Mouse (Mus musculus): ENCODE results near the gene Tff3. TPM values are rescaled to one million over a fixed set of nuclear protein-coding genes. Genes with fewer than 3 reads are reported as not detected.
A peak's percentile ranks its signal among the peaks of the same experiment; 100 is the strongest.

Tff3 gene
- polyA plus RNA-seq, 2 experiments = 10.1 to 27.4 TPM

DNA sequence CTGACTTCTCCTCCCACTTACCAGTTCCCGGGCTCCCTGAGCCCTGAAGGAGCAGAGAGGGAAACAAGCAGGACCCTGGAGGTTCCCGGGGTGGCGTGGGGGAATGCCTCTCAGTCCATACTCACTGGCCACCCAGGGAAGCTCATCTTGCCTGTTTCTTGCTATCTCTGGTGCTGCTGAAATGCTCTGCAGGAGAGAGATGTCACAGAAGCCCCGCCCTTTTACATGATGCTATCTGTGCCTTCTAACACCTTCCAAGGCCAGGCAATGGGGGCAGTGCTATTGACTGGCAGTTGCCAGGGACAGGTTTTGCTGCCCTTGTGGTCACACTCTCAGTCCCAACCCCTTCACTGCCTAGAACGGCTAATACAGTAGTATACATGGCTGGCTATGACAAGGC lies 30.7 kb downstream of the Tff3 start:
- Histone ChIP-seq H3K4me2 (ENCODE audit: low read depth) (peak overlapping the region; percentile 32), H3K4me1 (replicated peaks; ENCODE audit: control insufficient read depth in 2 of 2, insufficient read depth in 2 of 2, low read length in 1 of 2) (peaks cover 14 to 21% of the 10 kb centered on the region in 2 experiments), H3K36me3 (replicated peaks; ENCODE audit: control insufficient read depth, insufficient read depth, low read depth) (no peaks in the 10 kb centered on the region), H3K27ac (no peak overlapping the region), H3K4me3 (ENCODE audit: insufficient read depth in 1 of 2, low read depth in 2 of 2, low read length in 2 of 2) (no peak overlapping the region), H3K9ac (replicated peaks) (no peak overlapping the region), H3K27me3 (ENCODE audit: control insufficient read depth, insufficient read depth, low read length) (no peaks in the 10 kb centered on the region), H3K9me3 (ENCODE audit: control insufficient read depth, low read length) (no peaks in the 10 kb centered on the region)
- 60% methylated on average over 5 of the region's 5 CpGs for WGBS (ENCODE audit: insufficient replicate concordance)
- no peak for TF ChIP-seq EP300 (IDR thresholded peaks at IDR 0.05; ENCODE audit: low read depth)
- no peak for TF ChIP-seq CTCF (IDR thresholded peaks at IDR 0.05; ENCODE audit: low read depth)
- ATAC-seq (ENCODE audit: insufficient read depth) (peak; percentile 77; the same call in 1 of the 2 replicates), DNase-seq (ENCODE audit: low read depth in 3 of 3, low spot score in 3 of 3) (peak in 1 of 3 experiments; percentile 39)

DNA sequence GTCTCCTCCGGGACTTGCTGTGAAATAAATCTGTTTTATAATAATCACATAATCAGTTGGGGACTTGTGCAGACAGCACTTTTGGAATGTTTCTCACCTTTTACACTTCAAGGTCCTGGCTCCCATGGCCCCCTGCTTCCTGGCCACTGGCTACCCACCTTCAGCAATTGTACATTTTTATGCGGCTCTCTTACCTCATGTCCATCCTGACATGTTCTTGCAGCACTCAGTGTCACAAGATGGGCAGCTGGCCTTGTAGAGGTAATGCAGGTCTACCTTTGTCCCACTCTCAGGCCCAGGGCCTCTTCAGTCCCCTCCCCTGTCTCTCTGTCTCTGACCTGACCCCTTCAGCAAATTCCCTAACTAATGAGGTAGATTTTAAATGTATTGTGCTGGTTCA lies 32.6 kb downstream of the Tff3 start:
- H3K4me1 ChIP-seq (replicated peaks; ENCODE audit: control insufficient read depth in 2 of 2, insufficient read depth in 2 of 2, low read length in 1 of 2) = peaks cover 22 to 32% of the 10 kb centered on the region in 2 experiments
- TF ChIP-seq CTCF (IDR thresholded peaks at IDR 0.05; ENCODE audit: low read depth) (no peak), EP300 (IDR thresholded peaks at IDR 0.05; ENCODE audit: low read depth) (no peak)
- H3K4me3 ChIP-seq (ENCODE audit: insufficient read depth in 1 of 2, low read depth in 2 of 2, low read length in 2 of 2) = no peak overlapping the region
- H3K9me3 ChIP-seq (ENCODE audit: control insufficient read depth, low read length) = no peaks in the 10 kb centered on the region
- no peak overlapping the region for H3K27ac ChIP-seq
- H3K27me3 ChIP-seq (ENCODE audit: control insufficient read depth, insufficient read depth, low read length) = no peaks in the 10 kb centered on the region
- WGBS (ENCODE audit: insufficient replicate concordance) = 89% methylated on average over 2 of the region's 2 CpGs
- DNase-seq (ENCODE audit: low read depth in 3 of 3, low spot score in 3 of 3) (no peak), ATAC-seq (ENCODE audit: insufficient read depth) (no peak)
- H3K4me2 ChIP-seq (ENCODE audit: low read depth) = no peak overlapping the region
- no peaks in the 10 kb centered on the region for H3K36me3 ChIP-seq (replicated peaks; ENCODE audit: control insufficient read depth, insufficient read depth, low read depth)
- no peak overlapping the region for H3K9ac ChIP-seq (replicated peaks)

DNA sequence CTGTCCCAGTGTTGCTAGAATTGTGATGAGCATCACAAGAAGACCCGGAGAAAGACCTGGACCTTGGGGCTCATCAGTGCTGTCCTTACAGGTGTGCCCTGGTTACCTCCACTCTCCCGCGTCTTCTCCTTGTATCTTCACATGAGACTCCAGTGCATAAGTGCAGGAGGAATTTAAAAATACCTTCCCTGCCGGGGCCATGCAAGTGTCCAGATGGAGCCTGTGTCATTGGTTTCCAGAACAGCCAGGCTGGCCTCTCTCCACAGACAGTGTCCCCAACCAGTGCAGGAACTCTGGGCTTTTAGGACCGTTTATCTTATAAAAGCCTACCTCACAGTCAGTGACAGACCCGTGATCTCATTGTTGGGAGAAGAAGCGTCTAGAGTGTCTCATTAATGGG lies 33.9 kb downstream of the Tff3 start:
- TF ChIP-seq CTCF (IDR thresholded peaks at IDR 0.05; ENCODE audit: low read depth) (no peak), EP300 (IDR thresholded peaks at IDR 0.05; ENCODE audit: low read depth) (no peak)
- Histone ChIP-seq H3K27me3 (ENCODE audit: control insufficient read depth, insufficient read depth, low read length) (no peaks in the 10 kb centered on the region), H3K9ac (replicated peaks) (no peak overlapping the region), H3K9me3 (ENCODE audit: control insufficient read depth, low read length) (no peaks in the 10 kb centered on the region), H3K36me3 (replicated peaks; ENCODE audit: control insufficient read depth, insufficient read depth, low read depth) (no peaks in the 10 kb centered on the region), H3K4me1 (replicated peaks; ENCODE audit: control insufficient read depth in 2 of 2, insufficient read depth in 2 of 2, low read length in 1 of 2) (peaks cover 31 to 43% of the 10 kb centered on the region in 2 experiments), H3K4me2 (ENCODE audit: low read depth) (no peak overlapping the region), H3K4me3 (ENCODE audit: insufficient read depth in 1 of 2, low read depth in 2 of 2, low read length in 2 of 2) (no peak overlapping the region), H3K27ac (no peak overlapping the region)
- DNase-seq (ENCODE audit: low read depth in 3 of 3, low spot score in 3 of 3) (no peak), ATAC-seq (ENCODE audit: insufficient read depth) (no peak)
- 78% methylated on average over 7 of the region's 7 CpGs for WGBS (ENCODE audit: insufficient replicate concordance)

DNA sequence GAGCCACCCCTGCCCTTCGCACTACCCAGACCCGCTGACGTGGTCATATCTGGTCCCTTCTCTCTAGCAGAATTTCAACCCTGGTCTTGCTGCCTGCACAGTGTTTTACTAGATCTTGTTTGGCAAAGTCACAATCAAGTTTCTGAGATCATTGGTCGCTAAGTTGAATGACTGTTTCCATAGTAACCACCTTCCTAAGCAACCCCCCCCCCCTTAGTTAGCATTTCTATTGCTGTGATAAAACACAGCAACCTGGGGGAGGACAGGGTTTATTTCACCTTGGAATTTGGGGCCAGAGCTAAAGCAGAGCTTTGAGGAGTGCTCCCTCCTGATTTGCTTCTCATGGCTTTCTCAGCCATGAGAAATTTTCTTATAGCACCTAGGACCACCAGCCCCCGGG lies 34.7 kb downstream of the Tff3 start:
- Histone ChIP-seq H3K4me1 (replicated peaks; ENCODE audit: control insufficient read depth in 2 of 2, insufficient read depth in 2 of 2, low read length in 1 of 2) (peaks cover 36 to 50% of the 10 kb centered on the region in 2 experiments), H3K9me3 (ENCODE audit: control insufficient read depth, low read length) (no peaks in the 10 kb centered on the region), H3K4me2 (ENCODE audit: low read depth) (no peak overlapping the region), H3K27me3 (ENCODE audit: control insufficient read depth, insufficient read depth, low read length) (no peaks in the 10 kb centered on the region), H3K36me3 (replicated peaks; ENCODE audit: control insufficient read depth, insufficient read depth, low read depth) (no peaks in the 10 kb centered on the region), H3K27ac (no peak overlapping the region), H3K4me3 (ENCODE audit: insufficient read depth in 1 of 2, low read depth in 2 of 2, low read length in 2 of 2) (no peak overlapping the region), H3K9ac (replicated peaks) (no peak overlapping the region)
- TF ChIP-seq EP300 (IDR thresholded peaks at IDR 0.05; ENCODE audit: low read depth) (no peak), CTCF (IDR thresholded peaks at IDR 0.05; ENCODE audit: low read depth) (no peak)
- WGBS (ENCODE audit: insufficient replicate concordance) = 64% methylated on average over 5 of the region's 5 CpGs
- no peak for DNase-seq (ENCODE audit: low read depth in 3 of 3, low spot score in 3 of 3)
- ATAC-seq (ENCODE audit: insufficient read depth) = no peak

DNA sequence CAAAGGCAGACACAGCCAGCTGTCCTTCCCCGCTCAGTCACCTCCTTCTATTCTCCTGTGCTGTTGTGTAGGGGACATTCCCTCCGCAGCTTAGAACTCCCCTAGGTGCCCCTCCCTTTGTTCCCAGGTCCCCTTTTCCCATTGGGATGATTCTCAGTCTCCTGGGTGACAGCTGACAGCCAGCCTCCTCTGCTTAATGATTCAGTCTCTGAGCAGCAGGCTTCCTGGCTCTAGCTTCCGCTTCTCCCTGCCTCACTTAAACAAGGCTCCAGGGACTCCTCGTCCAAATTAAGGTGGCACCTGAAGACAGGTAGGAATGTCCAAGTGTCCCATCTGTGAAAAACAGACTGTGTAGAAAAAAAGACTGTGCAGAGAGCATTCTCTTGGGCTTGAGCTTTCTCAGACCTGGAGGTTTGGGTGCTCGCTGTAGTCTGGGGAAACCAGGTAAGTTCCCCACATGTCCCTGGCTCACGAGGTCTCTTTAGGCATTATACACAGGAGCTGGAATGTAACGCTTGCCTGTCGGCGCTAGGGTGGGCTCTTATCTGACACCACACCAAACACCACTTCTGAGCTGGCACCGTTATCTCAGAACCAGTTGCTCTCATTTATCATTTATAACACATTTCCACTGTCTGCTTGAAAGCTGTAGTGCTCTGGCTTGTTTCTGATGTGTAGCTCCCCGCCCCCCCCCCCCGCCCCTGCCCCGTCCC lies 38.3 kb downstream of the Tff3 start:
- H3K4me1 ChIP-seq (replicated peaks; ENCODE audit: control insufficient read depth in 2 of 2, insufficient read depth in 2 of 2, low read length in 1 of 2) = peaks cover 22 to 48% of the 10 kb centered on the region in 2 experiments
- H3K9ac ChIP-seq (replicated peaks) = peak overlapping the region; percentile 61
- H3K4me3 ChIP-seq (ENCODE audit: insufficient read depth in 1 of 2, low read depth in 2 of 2, low read length in 2 of 2) = no peak overlapping the region

More for the DNA sequence above, 38.3 kb downstream of the Tff3 start:
- H3K27me3 ChIP-seq (ENCODE audit: control insufficient read depth, insufficient read depth, low read length) = no peaks in the 10 kb centered on the region
- DNase-seq (ENCODE audit: low read depth in 3 of 3, low spot score in 3 of 3) (peak; percentile 76 to 86 (median 82)), ATAC-seq (ENCODE audit: insufficient read depth) (peak; percentile 95)
- no peaks in the 10 kb centered on the region for H3K9me3 ChIP-seq (ENCODE audit: control insufficient read depth, low read length)
- TF ChIP-seq CTCF (IDR thresholded peaks at IDR 0.05; ENCODE audit: low read depth) (peak; percentile 55), EP300 (IDR thresholded peaks at IDR 0.05; ENCODE audit: low read depth) (peak; percentile 93)
- WGBS (ENCODE audit: insufficient replicate concordance) = 10% methylated on average over 13 of the region's 13 CpGs
- H3K4me2 ChIP-seq (ENCODE audit: low read depth) = peak overlapping the region; percentile 61
- peak overlapping the region; percentile 79 for H3K27ac ChIP-seq
- no peaks in the 10 kb centered on the region for H3K36me3 ChIP-seq (replicated peaks; ENCODE audit: control insufficient read depth, insufficient read depth, low read depth)
